Mouse (Mus musculus) macrophage (primary cell): ENCODE measurements around the gene Tbc1d19. TPM values are rescaled to one million over a fixed set of nuclear protein-coding genes. Genes with fewer than 3 reads are reported as not detected.

Experiments
- H3K27ac ChIP-seq: fragments of 350-480 bp; formaldehyde crosslinking; 2 replicates; pipeline ENCODE4 v1.9.0; 2021
- H3K36me3 ChIP-seq: fragments of 350-480 bp; formaldehyde crosslinking; 2 replicates; pipeline ENCODE4 v1.9.0; 2021; ENCODE audit errors: inconsistent target
- H3K4me3 ChIP-seq: fragments of 350-480 bp; formaldehyde crosslinking; 2 replicates; pipeline ENCODE4 v1.9.0; 2021; ENCODE audit errors: inconsistent target
- H3K79me2 ChIP-seq: fragments of 350-480 bp; formaldehyde crosslinking; 2 replicates; pipeline ENCODE4 v1.9.0; 2021; ENCODE audit errors: inconsistent target
- WGBS: methylation state at CpG from one replicate; pipeline ENCODE4 v1.1.7; 2026; ENCODE audit warnings: inconsistent platforms; ENCODE audit not compliant: missing documents; 5-methylcytosine and 5-hydroxymethylcytosine counted together
- polyA plus RNA-seq: library from polyadenylated mRNA; stranded (reverse); fragments of 250-400 nt; gene quantifications from 3 replicates; pipeline ENCODE4 v1.2.4, GENCODE M21; 2018; ENCODE audit warnings: inconsistent platforms

The Tbc1d19 gene
- polyA plus RNA-seq, 1 experiment from 2014 or later: 24.8 TPM

DNA sequence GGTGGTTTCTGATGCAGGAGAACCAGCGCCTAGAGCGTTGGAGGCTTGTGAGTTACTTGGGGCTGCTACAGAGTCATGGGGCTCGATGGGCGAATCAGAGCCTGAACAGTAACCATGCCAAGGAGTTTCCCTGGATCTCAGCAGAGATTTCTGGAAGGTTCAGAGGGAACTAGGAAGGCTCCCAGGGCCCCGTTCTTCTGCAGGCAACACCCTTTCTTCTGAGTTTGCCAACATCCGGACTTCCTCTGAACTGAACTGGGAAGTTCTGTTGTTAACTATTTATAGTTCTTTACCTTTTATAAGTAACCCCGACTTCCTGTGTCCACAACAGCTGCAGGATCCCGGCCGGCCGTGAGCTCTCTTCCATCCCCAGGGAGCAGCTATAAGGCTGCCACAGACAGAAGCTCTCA lies 119.8 kb downstream of the Tbc1d19 start:
- Histone ChIP-seq H3K27ac (no peak overlapping the region), H3K4me3 (no peak overlapping the region), H3K36me3 (no peaks in the 10 kb centered on the region), H3K79me2 (no peaks in the 10 kb centered on the region)
- WGBS: 46% methylated on average over 10 of the region's 10 CpGs

DNA sequence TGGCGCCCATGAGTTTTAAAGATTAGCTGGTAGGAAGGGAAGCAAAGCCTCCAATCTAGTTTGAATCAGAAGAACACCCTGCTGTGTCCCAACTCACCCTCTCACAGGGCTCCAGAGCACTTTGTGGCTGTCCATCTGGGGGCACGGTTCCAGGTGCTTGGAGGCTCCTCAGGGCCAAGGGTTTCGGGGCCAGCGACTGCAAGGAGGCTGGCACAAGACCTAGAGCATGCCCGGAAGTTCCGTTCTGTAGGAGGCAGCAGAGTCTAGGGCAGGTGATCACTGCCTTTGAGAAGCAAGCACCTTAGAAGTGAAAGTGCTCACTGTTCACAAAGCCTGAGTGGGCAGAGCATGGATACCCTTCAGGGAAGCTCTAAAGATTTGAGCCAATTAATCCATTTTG lies 120.4 kb downstream of the Tbc1d19 start:
- Histone ChIP-seq H3K79me2 (no peaks in the 10 kb centered on the region), H3K27ac (no peak overlapping the region), H3K4me3 (no peak overlapping the region), H3K36me3 (no peaks in the 10 kb centered on the region)
- 98% methylated on average over 6 of the region's 6 CpGs for WGBS

DNA sequence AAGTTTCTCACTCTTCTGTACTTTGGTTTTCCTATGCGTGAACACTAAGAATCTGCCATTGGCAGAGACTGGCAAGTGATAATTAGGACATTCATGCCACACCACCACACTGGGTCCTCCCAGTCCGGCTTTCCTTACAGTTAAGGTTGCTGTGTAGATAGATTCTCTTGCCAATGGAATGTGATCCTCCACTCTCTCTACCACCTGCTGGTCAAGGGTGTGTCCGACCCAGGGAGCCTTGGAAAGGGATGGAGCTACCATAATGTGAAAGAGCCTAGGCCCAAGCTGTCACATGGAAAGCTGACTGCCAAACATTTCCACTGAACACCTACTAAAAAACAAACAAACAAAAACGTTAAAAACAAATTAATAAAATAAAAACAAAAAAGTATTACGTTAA lies 121.6 kb downstream of the Tbc1d19 start:
- Histone ChIP-seq H3K4me3 (no peak overlapping the region), H3K79me2 (no peaks in the 10 kb centered on the region), H3K36me3 (no peaks in the 10 kb centered on the region), H3K27ac (no peak overlapping the region)
- 83% methylated on average over 5 of the region's 5 CpGs for WGBS

DNA sequence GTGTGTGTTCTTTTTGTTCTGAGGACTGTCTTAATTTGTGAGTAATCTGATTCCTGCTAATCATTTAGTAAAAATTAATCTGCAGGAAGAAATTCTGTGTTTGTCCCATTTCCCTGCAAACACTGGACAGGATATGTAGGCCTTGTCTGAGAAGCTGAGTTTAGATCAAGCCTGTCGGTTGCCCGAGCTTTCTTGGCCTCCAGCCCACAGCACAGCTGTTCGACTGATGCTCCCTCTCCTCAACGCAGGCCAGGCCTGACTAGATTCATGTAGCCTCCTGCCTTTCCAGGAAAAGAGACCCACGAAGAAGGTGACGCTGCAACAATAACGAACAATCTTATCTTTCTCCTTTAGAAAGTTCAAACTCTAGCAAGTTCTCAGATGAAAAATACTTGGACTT lies 124.2 kb downstream of the Tbc1d19 start:
- WGBS: 82% methylated on average over 7 of the region's 7 CpGs
- H3K36me3 ChIP-seq: no peaks in the 10 kb centered on the region
- no peaks in the 10 kb centered on the region for H3K79me2 ChIP-seq
- no peak overlapping the region for H3K4me3 ChIP-seq
- no peak overlapping the region for H3K27ac ChIP-seq

DNA sequence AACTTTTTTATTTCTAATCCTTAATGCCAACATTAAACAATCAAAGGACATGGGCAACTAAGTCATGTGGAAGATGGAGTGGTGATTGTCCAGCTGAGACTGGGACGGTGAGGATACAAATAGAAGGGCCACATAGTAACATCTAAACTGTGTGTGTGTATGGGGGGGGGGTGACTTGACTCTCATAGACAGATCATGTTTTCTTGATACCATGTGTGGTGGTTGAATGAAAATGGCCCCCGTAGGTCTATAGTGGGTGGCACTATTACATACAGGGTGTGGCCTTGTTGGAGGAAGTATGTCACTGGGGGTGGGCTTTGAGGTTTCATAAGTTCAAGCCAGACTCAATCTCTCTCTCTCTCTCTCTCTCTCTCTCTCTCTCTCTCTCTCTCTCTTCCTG lies 124.6 kb downstream of the Tbc1d19 start:
- no peaks in the 10 kb centered on the region for H3K36me3 ChIP-seq
- no peak overlapping the region for H3K4me3 ChIP-seq
- H3K79me2 ChIP-seq: no peaks in the 10 kb centered on the region
- 100% methylated on average over 2 of the region's 2 CpGs for WGBS
- H3K27ac ChIP-seq: no peak overlapping the region

DNA sequence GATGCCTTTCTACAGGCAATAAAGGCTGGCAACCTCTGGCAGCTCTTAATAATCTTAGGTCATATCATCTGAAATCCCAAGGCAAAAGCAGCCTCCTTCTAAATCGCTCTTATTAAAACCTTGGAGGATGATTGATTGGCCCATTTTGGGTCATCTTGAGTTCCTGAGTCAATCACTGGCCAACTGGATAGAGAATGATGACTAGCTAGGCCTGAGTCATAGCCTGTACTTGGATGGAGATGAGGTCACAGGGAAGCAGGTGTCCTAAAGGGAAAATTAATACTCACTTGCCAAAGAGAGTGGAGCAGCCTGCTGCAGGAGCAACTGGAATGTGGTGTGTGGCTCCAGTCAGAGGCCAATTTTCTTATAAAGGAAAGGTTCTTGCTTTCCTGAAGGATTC lies 125.4 kb downstream of the Tbc1d19 start:
- Histone ChIP-seq H3K36me3 (no peaks in the 10 kb centered on the region), H3K27ac (no peak overlapping the region), H3K79me2 (no peaks in the 10 kb centered on the region), H3K4me3 (no peak overlapping the region)
- 93% methylated on average over 1 of the region's 1 CpGs for WGBS

DNA sequence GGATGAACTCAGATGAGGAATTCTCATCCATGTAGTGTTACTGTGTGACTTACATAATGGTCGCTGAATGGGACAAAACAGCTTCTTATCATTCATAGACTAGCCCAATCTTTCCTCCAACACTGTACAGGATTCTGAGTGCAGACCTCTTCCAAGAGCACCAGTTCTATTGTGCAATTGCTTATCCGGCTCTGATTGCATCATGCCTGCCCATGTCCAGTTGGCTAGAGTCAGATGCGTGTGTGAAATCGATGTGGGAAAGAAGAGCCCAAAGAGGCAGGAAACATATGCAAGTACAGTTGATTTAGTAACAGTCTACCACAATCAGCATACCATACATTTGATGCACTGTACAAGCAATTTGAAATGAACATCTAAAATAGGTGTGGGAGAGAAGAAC lies 127.8 kb downstream of the Tbc1d19 start:
- Histone ChIP-seq H3K36me3 (no peaks in the 10 kb centered on the region), H3K79me2 (no peaks in the 10 kb centered on the region), H3K27ac (no peak overlapping the region), H3K4me3 (no peak overlapping the region)
- WGBS: 8% methylated on average over 4 of the region's 4 CpGs

DNA sequence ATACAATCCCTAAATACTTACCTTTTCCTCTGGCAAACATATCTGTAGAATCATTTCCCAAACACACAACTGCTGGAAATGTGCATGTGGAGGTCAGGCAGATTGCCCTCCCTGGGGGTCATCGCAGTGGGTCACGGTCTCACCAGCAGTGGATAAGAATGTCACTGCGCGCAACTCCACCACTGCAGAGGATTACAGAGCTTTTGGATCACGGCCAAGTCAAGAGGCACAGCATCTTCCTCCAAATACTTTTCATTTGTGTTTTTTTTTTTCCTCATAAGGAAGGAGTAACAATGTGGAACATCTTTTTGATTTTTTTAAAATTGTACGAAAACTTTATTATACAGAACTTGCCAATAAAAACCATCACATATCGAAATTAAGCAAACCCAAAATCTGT lies 129.6 kb downstream of the Tbc1d19 start:
- Histone ChIP-seq H3K27ac (no peak overlapping the region), H3K4me3 (no peak overlapping the region), H3K36me3 (no peaks in the 10 kb centered on the region), H3K79me2 (no peaks in the 10 kb centered on the region)
- 91% methylated on average over 7 of the region's 7 CpGs for WGBS

DNA sequence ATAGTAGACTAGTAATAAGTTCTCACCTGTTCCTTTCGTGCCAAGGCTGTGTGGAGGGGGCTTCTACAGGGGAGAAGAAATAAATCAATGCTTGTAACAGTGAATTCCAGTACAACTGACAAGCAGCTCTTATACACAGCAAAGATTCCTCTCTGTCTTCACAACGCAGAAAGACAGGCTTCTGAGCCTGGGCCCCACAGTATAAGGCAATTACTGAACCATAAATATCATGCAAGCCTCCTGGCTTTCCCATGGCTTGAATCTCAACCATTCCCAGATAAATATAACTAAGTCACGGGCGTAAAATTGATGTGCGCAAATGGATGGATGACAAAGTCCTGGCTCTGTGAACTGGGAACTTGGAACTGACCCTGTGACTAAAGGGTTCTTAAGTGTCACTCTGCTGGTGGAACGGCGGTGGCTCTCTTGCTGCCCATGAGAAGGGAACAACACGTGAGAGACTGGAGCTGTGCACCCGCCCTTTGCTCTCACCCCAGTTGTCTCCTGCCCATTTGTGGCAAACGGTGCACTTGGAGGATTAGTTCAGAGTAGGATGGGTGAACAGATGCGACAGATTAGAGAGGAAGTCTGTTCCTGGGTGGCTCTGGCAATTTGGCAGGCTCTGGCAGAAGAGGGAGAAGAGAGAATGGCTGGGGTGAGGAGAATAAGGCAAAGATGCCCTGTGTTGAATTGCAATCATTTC lies 132.1 kb downstream of the Tbc1d19 start:
- Histone ChIP-seq H3K27ac (no peak overlapping the region), H3K4me3 (no peak overlapping the region), H3K36me3 (no peaks in the 10 kb centered on the region), H3K79me2 (no peaks in the 10 kb centered on the region)
- WGBS: 78% methylated on average over 11 of the region's 11 CpGs

DNA sequence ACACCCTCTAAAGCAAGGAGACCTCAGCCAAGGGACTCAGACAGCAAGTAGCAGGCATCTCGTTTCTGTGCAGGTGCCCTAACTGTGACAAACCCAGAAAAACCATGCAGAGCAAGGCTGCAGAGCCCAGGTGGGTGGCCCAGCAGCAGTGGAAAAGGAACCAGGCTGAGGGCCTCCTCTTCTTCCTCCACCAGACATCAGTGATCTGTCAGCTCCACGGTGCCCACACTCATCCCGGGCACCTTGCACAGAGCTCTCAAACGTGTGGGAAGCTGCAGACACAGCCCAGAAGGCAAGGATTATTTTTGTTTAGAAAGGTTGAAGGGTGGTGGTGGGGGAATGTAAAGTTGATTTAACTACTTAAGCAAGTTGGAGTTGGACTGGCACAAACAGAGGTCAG lies 132.9 kb downstream of the Tbc1d19 start:
- Histone ChIP-seq H3K4me3 (no peak overlapping the region), H3K79me2 (no peaks in the 10 kb centered on the region), H3K27ac (no peak overlapping the region), H3K36me3 (no peaks in the 10 kb centered on the region)
- WGBS: 80% methylated on average over 4 of the region's 4 CpGs

DNA sequence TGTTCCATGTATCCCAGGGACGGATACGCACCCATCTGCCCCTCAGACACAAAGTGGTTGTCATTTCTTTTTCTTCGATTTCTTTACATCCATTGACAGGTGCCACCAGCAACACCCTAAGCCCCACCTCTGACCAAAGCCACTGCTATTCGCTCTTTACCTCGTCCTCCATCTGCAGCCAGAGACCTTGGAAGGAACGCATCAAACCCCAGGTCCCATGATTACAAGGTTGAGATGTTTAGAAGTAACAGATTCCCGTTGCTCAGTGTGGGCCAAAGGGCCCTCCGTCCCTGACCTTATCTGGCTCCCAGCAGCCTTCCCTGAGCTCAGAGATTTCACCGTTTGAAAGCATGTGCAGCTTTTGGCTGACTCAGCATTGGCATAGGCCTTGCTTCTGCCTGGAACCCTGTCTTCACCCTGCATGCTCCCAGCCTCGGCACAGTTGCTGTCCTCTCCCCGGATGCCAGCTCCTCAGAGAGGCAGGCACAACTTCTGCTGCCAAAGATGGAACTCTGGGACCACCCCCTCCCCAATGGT lies 134.0 kb downstream of the Tbc1d19 start:
- Histone ChIP-seq H3K4me3 (no peak overlapping the region), H3K36me3 (no peaks in the 10 kb centered on the region), H3K79me2 (no peaks in the 10 kb centered on the region), H3K27ac (no peak overlapping the region)
- WGBS: 84% methylated on average over 11 of the region's 11 CpGs

DNA sequence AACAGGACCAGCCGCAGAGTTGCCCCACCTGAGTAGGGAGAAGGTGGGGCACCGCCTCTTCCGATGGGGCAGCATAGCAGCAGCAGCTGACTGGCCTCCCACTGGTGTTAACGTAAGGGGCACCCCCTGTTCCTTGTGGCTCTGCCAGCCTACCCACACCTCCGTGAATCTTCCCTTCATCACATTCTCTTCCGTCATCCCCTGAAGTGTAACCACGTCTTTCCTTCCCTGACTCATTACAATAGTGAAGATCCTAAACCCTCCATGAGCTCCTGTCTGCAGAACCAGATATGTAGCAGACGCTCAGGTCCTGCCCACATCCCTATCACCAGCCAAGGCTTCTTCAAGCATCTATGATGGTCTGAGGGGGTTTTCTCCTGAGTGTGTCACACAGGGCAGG lies 137.3 kb downstream of the Tbc1d19 start:
- Histone ChIP-seq H3K79me2 (no peaks in the 10 kb centered on the region), H3K27ac (no peak overlapping the region), H3K4me3 (no peak overlapping the region), H3K36me3 (no peaks in the 10 kb centered on the region)
- 86% methylated on average over 8 of the region's 8 CpGs for WGBS

DNA sequence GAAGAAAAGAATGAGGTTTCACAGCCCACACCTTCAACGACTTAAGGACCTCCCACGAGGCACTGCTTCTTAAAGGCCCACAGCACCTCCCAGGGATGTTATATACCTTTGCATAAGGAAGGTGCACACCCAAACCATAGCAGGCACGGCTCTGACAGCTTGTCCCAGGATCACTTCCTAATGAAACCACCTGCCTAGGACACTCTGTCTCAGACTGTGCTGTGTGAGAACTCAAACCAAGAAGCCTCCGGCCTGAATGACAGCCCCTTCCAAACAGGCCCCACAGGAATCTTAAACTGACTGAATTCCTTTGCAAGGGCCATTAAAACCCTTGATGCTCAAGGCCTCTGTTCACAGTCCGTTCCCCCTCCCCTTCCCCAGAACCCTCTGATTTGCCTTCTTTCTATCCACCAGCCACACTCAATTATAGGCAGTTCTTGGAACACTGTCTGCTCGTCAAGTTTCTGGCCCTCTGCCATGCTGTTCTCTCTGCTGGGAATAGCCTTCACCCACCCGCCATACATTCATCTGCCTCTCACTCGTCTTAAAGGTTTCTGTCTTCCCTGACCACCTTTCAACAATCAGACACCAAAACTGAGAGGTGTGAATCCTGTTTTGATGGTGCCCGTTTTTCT lies 138.3 kb downstream of the Tbc1d19 start:
- Histone ChIP-seq H3K27ac (no peak overlapping the region), H3K79me2 (no peaks in the 10 kb centered on the region), H3K4me3 (no peak overlapping the region), H3K36me3 (no peaks in the 10 kb centered on the region)
- 73% methylated on average over 8 of the region's 9 CpGs for WGBS

DNA sequence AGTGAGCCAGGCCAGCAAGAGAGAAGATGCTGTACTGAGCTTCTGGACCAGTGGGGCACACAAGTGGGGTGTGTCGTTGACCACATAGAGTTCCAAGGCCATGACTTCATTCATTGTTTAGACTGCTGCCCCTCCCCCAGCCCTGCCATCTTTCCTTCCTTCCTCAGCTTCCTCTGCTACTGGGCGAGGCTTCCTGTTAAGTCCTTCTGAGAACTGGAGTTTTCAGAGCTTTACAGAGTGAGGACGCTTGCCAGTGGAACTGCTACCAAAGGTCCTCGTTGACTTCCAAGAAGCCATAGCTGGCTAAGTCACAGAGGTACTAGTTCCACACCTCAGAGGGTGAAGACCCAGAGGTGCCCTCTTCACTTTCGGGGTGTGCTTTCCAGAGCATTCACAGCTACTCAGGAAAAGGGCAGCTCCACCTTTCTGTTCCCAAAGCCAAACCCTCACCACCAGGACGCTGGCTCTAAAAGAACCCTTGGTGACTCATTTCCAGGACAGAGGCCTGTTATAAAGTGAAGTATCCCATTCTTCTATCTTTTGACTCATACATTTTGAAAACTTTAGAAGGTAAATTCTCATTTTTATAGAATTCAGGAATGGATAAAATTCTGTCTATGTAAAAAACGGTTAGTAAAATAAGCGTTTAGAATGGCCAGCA lies 139.3 kb downstream of the Tbc1d19 start:
- H3K4me3 ChIP-seq: no peak overlapping the region
- no peaks in the 10 kb centered on the region for H3K79me2 ChIP-seq
- 46% methylated on average over 8 of the region's 8 CpGs for whole genome bisulfite sequencing

DNA sequence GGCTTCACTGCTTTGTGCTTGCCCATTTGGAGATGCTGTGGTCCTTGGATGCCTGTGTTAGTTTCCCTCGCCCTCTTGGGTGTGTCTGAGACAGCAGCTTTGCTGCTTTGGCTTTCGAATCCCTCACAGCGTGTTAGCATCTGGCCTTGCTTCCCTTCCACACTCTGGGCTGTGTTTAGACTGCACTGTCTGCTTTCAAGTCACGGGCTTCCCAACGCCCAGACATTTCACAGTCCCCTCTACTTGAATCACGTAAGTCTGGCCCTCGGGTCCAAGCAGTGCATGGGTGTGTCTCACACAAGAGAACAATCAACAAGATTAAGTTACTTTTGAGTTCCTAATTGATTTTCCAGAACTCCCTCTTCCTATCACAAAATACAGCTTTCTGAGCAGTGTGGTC lies 140.8 kb downstream of the Tbc1d19 start:
- no peak overlapping the region for H3K27ac ChIP-seq
- WGBS: 96% methylated on average over 7 of the region's 7 CpGs
- H3K79me2 ChIP-seq: no peaks in the 10 kb centered on the region
- no peak overlapping the region for H3K4me3 ChIP-seq
- H3K36me3 ChIP-seq: no peaks in the 10 kb centered on the region

More for the DNA sequence above, 139.3 kb downstream of the Tbc1d19 start:
- no peak overlapping the region for H3K27ac ChIP-seq
- H3K36me3 ChIP-seq: no peaks in the 10 kb centered on the region
